Mouse (Mus musculus) left cerebral cortex, adult 8-10 months (tissue): ENCODE results near the gene Me3. TPM values are rescaled to one million over a fixed set of nuclear protein-coding genes. Genes with fewer than 3 reads are reported as not detected.

Source experiments
- DNase-seq, 2 experiments: peaks; one replicate each; pipeline ENCODE4 v3.0.0; 2022; ENCODE audit warnings: low spot score in 2 of 2
- total RNA-seq, 4 experiments: library from RNA; stranded (reverse); gene quantifications; 2 replicates each; pipeline ENCODE4 v1.2.4; 2022

Me3 gene
- total RNA-seq, 4 experiments from 2014 or later: 91.3 to 99.5 (median 96.9) TPM

DNA sequence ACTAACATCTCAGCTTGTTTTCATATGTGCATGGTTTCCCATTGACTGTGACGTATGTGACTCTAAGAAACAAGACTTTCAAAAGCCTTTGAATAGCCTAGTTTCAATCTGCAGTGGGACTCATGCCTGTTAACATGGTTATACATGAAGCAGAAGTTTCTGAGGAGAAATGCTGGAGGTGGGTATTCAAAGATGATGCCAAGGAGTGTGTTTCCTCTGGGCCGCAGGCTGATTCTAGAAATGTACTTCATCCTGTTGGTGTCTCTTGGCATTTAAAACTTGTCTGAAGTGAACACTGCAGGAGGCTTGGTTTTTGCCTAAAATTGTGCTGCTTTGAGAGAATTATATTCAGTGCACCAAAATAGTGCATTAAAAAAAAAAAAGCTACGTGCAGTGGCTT lies 34.2 kb downstream of the Me3 start:
- DNase-seq: peak in 1 of 2 experiments; percentile 37

DNA sequence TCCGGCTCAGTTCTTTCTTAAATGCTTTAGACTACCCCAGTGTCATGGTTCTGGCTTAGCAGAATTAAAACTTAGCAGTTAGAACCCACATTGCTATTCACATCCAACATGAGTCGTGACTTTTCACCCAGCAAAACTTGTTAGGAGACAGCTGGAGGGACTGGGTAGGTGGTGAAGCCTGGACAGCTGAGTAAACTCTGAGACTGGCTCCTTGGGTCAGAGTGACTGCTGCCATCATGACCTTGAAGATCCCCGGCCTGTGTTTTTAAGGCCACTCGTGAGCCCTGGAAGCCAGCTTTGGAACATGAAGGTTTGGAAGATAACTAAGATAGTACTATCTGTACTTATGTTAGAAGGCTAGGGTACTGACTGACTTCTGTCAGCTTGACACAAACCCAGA lies 35.4 kb downstream of the Me3 start:
- no peak for DNase-seq

DNA sequence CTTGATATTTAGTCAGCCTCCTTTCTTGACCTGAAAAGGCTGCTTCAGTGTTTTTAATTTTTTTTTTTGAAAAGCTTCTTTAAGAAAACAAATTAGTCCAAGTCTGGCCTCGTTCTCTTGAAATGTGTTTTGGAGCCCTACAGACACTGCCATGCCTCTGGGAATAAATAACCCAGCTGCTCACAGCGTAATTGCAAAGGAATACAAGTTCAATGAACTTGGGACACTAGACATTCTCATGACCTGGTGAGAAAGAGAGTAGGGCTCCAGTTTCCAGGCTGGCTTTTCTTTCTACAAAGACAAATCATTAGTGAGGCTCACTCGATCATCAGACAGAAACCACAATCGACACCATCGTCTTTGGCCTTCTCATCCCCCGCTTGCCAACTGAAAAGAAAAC lies 37.3 kb downstream of the Me3 start:
- no peak for DNase-seq

- DNase-seq: no peak
These were observed 39.1 kb downstream of the Me3 start for GRCm38 (mm10) chr7:89671104-89671831.

DNA sequence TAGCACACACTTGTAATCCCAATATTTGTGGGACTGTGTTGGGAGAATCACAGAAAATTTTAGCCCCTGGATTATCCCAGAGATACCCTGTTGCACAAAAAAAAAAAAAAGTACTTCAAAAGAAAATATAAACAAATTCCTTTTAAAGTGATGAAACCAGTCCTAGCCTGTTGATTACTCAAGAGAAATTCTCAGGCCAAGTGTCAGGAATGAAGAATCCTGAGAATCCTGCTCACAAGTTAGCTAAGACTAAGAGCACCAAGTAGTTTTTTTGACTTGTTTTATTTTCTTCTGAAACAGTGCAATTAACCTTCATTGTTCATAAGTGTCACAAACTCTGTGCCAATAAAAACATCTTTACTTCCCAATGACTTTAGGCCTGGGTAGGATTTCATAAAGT lies 44.0 kb downstream of the Me3 start:
- DNase-seq: no peak

DNA sequence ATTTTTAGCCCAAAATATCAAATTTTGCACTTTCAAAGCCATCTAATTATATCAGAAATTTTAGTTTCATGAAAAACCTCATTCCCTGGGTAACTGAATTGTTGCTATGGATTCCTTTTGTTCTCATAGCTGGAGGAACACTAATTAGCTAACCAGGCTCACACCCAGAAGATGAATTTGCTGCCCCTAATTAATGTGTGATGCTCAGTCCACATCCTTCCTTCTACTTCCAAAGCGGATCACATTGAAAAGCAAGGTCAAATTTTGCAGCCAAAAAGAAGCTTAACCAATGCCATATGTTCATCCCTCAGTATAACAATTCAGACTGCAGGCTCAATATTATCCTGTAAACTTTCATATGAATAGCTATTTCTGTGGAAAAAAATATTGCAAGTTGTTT lies 45.7 kb downstream of the Me3 start:
- no peak for DNase-seq

DNA sequence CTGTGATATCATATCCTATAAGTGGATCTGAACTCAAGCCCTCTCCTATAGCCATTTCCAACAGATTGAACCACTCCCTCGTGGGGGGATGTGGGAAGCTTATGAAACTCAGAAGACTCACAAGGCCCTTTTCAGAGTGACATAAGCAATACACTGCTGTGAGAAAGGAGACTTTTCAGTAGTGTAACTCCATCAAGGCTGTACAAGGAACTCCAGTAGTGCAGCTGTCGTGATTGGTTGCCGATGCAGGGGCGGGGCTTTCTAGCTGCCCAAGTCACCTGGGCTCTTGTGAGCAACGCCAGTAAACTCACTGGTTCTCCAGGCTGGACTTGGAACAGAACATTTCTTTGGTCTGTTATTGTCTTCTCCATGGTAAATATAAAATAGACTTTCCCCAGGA lies 46.5 kb downstream of the Me3 start:
- DNase-seq: no peak

DNA sequence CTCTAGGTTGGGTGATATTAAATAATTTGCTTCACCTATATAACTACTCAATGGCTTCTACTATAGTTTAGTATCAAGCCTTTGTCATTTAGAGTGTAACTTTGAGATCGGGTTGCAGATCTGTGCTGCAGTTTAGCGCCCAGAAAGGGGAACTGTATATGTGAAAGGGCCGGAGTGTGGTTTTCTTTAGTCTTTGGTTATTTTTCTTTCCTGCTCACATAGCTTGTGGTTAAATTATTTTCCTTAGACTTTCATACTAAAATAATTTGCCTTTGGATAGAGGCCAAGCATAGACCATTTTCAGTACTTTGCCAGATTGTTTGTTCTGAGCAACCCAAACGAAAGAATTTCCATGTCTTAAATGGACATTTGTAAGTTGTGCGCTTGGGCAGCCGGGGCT lies 46.9 kb downstream of the Me3 start:
- no peak for DNase-seq

GRCm38 (mm10) chr7:89679621-89680140 lies 47.5 kb downstream of the Me3 start:
- peak in 1 of 2 experiments; percentile 0 for DNase-seq

- DNase-seq: no peak
These were observed 48.7 kb downstream of the Me3 start for GRCm38 (mm10) chr7:89680891-89681290.

GRCm38 (mm10) chr7:89681666-89682470 lies 49.7 kb downstream of the Me3 start:
- peak in 1 of 2 experiments; percentile 38 for DNase-seq

DNA sequence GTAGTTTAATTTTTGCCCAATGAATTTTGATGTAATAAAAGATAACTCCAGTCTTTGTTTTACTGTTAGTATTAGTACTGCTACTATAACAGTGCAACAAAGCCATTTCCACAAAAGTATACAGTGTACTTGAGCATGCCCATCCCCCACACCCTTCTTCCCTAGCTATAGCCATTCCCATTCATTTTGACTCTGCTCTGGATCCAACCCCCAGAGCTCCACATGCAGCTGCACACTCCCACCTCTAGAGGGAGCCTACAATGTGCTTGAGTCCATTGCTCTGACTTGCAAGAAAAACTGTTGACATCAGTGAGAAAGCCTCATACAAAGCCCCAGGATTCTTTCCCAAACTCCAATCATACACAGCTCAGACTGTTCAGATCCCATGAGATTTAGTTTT lies 66.0 kb downstream of the Me3 start:
- DNase-seq: no peak

GRCm38 (mm10) chr7:89699668-89700350 lies 67.6 kb downstream of the Me3 start:
- DNase-seq: no peak

- DNase-seq: no peak
These were observed 68.3 kb downstream of the Me3 start for GRCm38 (mm10) chr7:89700511-89700910.

- DNase-seq: no peak
These were observed 78.6 kb downstream of the Me3 start for GRCm38 (mm10) chr7:89710776-89711175.

GRCm38 (mm10) chr7:89713059-89713458 lies 80.9 kb downstream of the Me3 start:
- no peak for DNase-seq

GRCm38 (mm10) chr7:89716226-89716625 lies 84.0 kb downstream of the Me3 start:
- no peak for DNase-seq

GRCm38 (mm10) chr7:89717521-89717920 lies 85.3 kb downstream of the Me3 start:
- DNase-seq: no peak

GRCm38 (mm10) chr7:89718264-89718663 lies 86.1 kb downstream of the Me3 start:
- DNase-seq: no peak

GRCm38 (mm10) chr7:89720256-89720655 lies 88.1 kb downstream of the Me3 start:
- no peak for DNase-seq

DNA sequence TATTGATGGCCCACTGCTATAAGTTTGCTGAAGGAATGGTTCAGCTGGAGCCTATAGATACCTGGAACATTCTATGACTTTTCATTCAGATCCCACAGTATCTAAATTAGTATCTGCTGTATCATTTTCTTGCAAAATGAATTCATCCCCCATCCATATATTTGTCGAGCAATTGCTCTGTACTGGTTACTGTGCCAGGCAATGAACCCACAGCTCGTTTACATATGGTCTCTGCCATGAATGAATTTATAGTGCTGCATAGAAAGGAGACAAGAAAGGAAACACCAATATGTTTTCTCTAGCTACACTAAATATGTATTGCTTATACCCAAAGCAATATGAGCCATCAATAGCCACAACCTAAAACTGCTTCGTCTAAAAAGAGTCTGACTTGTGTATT lies 94.5 kb downstream of the Me3 start:
- no peak for DNase-seq

DNA sequence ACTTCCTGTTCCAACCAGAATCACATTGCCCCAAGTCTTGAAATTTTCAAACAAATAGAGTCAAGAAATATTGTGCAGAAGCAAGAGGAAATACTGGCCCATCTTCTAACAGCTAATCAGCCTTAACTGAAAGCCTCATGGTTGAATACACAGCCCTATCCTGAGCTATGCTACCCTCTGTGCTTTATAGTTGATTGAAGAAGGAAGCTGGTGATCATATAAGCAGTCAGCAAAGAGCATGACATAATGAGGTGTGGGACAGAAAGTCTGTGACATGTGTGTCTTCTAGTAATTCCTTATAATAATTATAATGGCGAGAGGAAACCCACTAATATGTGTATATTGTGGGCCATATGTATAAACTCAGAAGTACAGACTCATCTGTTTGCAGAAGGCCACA lies 95.4 kb downstream of the Me3 start:
- DNase-seq: no peak
